Mouse (Mus musculus) spleen, postnatal 36 days (tissue): ENCODE measurements at regions not wholly inside any gene's neighbourhood (a gene's known extent, or its start where the extent isn't known, plus 50 kb on each side); places are given as distances from the start of the nearest gene placed in this dataset.

ENCODE experiments used
- DNase-seq, 2 experiments: peaks; one replicate each; pipeline ENCODE4 v3.0.0; 2022; ENCODE audit warnings: low spot score in 2 of 2, mixed read lengths in 1 of 2

- no peak for DNase-seq
Measured at GRCm38 (mm10) chr9:33214523-33214922, 578.5 kb downstream of the Ets1 start.

- DNase-seq: no peak
Measured at GRCm38 (mm10) chr9:33220981-33221380, 585.0 kb downstream of the Ets1 start.

DNA sequence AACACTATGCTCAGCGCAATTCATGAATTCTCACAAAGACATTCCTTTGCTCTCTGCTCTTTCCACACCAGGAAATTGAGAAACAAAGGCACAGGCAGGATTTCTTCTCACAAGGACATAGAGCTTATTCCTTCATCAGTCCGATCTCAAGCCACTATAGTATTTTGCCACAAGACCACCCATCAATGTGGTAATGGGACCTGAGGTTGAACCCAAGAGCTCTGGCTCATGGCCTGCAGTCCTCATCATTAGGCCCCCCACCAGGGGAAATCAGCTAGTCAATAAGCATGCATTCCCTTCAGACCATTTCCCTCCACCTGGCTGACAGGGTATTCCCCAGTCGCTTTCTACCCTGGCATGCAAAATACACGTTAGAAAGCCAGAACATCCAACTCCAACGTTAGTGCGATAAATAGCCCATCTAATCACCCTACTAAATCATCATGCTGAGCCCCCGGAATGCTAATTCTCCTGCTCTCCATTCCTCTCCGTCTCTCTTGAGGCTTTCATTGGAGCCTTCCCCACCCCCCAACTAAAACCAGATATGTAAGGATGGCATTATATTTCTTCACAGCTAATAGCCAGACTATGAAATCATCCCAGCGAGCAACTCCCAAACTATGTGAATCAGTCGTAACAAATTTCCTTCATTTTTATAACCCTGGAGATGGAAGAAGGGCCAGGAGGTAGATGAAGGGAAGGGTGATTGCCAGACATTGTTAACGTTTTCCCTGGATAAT is 586.2 kb downstream of the Ets1 start:
- DNase-seq: no peak

GRCm38 (mm10) chr9:33233699-33234131 is 597.7 kb downstream of the Ets1 start:
- DNase-seq: no peak

DNA sequence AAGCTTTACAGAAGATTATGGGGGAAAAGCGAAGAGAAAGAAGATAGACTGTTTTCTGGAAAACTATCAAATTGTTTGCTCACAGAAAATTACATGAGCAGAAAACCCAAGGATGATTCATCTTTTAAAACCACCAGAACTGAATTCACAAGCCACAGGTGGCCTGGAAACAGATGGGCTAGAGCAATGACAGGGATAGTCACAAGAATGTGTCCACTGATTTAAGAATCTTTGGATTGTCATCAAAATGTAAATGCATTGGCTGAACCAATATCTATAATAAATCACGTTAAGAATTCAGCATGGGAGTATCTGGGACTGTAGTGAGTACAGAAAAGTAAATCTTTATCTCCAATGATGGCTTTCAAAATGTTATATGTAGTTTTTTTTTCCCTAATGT is 602.2 kb downstream of the Ets1 start:
- DNase-seq: no peak

GRCm38 (mm10) chr9:33238846-33239245 is 602.8 kb downstream of the Ets1 start:
- no peak for DNase-seq

- DNase-seq: no peak
Measured at GRCm38 (mm10) chr9:33240506-33240905, 604.5 kb downstream of the Ets1 start.

GRCm38 (mm10) chr9:33240914-33241635 is 605.1 kb downstream of the Ets1 start:
- no peak for DNase-seq

DNA sequence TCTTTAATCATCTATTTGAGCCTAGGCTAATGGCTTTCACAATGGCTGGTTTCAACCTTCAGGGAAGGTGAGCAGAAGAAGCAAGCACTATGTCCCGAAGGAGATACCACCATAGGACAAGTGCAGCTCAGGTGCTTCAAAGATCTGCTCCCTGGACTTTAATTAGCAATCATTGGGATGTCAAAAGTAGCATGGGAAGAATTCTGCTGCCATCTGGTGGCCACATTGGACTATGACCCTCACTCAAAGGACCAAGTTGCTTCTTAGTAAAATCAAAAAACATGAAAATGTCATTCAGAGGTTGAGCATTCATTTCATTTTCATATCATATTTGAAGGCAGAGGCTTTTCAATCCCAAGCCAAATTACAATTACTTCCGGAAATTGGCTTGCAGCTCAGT is 610.9 kb downstream of the Ets1 start:
- peak in 1 of 2 experiments; percentile 4 for DNase-seq

DNA sequence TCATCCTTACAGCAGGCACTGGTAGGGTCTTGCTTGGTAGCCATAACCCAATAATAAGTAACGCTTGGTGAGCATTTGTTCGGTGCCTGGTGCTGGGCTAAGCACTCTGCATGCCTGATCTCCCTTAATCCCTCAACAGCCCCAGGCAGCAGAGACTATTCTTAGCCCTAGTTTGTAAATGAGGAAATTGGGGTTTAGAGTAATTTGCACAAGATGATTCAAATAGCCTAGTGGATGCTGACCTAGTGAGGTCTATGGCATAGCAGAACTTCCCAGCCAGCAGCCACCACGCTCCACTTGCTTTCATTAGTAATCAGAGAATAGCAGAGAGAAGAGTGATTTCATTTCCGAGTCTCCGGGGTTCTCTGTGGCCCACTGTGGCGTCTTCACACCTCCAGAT is 622.2 kb downstream of the Ets1 start:
- DNase-seq: no peak

- peak; percentile 1 to 2 for DNase-seq
Measured at GRCm38 (mm10) chr9:33260171-33260570, 624.1 kb downstream of the Ets1 start.

GRCm38 (mm10) chr9:33289381-33289780 is 653.4 kb downstream of the Ets1 start:
- DNase-seq: no peak

- no peak for DNase-seq
Measured at GRCm38 (mm10) chr9:33292116-33292515, 656.1 kb downstream of the Ets1 start.

- no peak for DNase-seq
Measured at GRCm38 (mm10) chr9:33295925-33296324, 659.9 kb downstream of the Ets1 start.

- no peak for DNase-seq
Measured at GRCm38 (mm10) chr9:33319525-33320025, 683.6 kb downstream of the Ets1 start.

DNA sequence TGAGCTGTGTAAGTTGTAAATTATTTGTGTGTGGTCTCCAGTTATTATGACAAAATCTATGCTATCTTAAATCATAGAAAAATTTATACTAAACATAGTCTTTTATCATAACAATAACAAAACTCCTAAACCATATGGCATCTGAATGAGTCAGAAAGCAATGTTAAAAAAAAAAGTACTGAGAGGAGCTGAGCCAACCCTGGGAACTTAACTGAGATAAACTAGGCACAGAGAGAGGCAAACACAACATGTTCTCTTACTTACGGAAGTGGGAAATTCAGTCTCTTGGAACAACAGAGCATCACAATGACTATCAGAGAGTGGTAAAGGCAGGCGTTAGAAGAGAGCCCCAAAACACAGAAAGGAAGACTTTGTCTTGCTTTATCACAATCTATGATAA is 691.7 kb downstream of the Ets1 start:
- no peak for DNase-seq

DNA sequence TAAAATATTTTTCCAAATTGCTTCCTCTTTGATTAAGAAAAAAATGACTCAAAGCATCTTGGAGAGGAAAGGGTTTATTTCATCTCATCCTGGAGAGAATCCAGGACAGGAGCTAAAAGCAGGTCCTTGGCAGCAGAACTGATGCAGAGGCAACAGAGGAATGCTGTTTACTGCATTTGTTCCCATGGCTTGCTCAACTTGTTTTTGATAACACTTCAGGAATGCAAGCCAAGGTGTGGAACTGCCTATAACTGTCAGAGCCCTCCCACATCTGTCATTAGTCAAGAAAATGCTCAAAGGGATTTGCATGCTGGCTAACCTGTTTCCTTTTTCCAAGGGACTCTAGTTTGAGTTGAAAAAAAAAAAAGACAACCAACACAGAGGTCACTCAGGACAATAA is 714.2 kb downstream of the Ets1 start:
- no peak for DNase-seq

- no peak for DNase-seq
Measured at GRCm38 (mm10) chr9:33356621-33357020, 720.6 kb downstream of the Ets1 start.

DNA sequence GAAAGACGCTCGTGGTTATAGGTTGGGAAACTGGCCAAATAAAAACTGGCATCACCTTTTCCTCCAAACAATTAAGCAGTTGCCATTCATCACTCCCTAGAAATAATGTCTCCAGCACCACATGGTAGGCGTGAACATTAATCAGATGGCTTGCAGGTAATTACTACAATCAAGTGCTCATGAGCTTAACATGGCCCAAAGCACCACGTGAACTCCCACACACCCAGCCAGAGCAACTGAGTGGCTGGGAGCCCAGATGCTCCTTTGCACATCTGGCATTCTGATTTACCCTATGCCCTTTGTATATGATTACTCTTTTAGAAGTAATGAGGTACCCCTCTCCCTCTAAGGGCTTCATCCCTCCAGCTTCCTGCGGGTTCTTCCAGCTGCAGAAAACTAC is 724.9 kb downstream of the Ets1 start:
- DNase-seq: no peak

DNA sequence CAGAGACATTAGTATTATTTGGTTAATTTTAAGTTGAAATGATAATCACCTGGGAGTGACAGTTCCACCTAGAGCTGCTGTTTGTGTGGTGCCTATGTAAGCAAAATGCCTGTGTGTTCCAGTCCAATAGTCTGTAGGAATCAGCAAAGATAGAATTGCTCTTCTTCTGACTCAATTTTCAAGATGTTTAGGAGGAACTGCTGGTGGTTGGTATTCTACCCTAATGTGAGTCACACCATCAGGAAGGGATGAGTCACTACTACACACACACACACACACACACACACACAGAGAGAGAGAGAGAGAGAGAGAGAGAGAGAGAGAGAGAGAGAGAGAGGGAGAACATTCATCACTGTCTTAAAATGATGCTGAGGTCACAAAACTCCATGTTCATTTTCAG is 753.1 kb downstream of the Ets1 start:
- no peak for DNase-seq

DNA sequence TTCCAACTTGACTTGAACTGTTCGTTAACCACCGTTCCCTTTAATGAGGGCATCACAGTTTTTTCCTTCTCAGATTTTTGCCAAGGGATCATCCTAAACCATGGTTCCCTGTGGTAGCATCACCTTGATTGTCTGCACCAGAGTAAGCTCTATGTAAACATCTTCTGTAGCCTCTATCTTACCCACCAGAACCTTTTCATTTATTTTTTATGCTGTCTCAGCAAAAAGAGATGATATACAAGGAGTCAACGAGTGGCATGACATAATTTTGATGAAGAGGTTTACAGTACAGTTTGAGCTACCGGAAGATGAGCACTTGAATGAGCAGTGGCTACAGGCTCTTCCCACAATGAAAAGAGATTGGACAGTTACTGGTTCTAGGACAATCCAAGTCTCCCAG is 768.7 kb downstream of the Ets1 start:
- DNase-seq: no peak

- no peak for DNase-seq
Measured at GRCm38 (mm10) chr9:33407517-33407916, 771.5 kb downstream of the Ets1 start.

DNA sequence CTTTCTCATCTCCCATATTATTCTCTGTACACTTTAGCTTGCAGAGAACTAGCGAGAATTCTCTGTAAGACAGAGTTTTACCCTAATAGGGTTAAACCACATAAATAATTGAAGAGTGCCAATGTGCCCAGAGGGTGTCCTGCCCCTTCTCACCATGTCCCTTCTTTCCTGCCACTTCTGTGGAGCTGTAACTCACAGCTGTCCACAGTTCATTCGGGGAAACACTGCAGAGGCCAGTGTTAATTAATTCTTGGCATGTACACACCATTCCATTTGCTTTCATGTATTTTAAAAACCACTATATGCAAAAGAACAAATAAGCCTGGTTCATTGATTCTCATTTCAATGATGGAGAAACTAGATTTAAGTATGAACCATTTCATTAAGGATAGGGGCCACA is 787.8 kb downstream of the Ets1 start:
- DNase-seq: no peak
